Mouse (Mus musculus) midbrain, embryonic 16.5 days (tissue): ENCODE measurements around the gene Txnrd1. TPM values are rescaled to one million over a fixed set of nuclear protein-coding genes. Genes with fewer than 3 reads are reported as not detected.

Source experiments
- ATAC-seq: fragments of 200-750 bp; cut with Nextera tagmentation; 2 replicates; pipeline ENCODE4 v1.8.0; 2017; ENCODE audit warnings: moderate TSS enrichment
- H3K27ac ChIP-seq: fragments of 300-500 bp; sonication (generic); 2 replicates; pipeline ENCODE4 v1.5.1; 2014; ENCODE audit warnings: mild to moderate bottlenecking, low read length, mixed read lengths
- H3K27me3 ChIP-seq: fragments of 300-500 bp; sonication (generic); 2 replicates; pipeline ENCODE4 v1.6.1; 2014; ENCODE audit warnings: low read depth, low read length, mixed read lengths; ENCODE audit not compliant: control insufficient read depth, insufficient read depth
- H3K36me3 ChIP-seq: fragments of 300-500 bp; sonication (generic); 2 replicates; pipeline ENCODE4 v1.6.1; 2014; ENCODE audit warnings: mild to moderate bottlenecking, low read length, moderate library complexity, mixed read lengths; ENCODE audit not compliant: control insufficient read depth, insufficient read depth
- H3K4me1 ChIP-seq: fragments of 300-500 bp; sonication (generic); 2 replicates; pipeline ENCODE4 v1.6.1; 2014; ENCODE audit warnings: mild to moderate bottlenecking, low read length, mixed read lengths; ENCODE audit not compliant: control insufficient read depth, insufficient read depth
- H3K4me2 ChIP-seq: fragments of 300-500 bp; sonication (generic); 2 replicates; pipeline ENCODE4 v1.6.1; 2014; ENCODE audit warnings: mild to moderate bottlenecking, low read length, mixed read lengths
- H3K4me3 ChIP-seq: fragments of 300-500 bp; sonication (generic); 2 replicates; pipeline ENCODE4 v1.5.1; 2014; ENCODE audit warnings: low read depth, mild to moderate bottlenecking, low read length, moderate library complexity, mixed read lengths
- H3K9ac ChIP-seq: fragments of 300-500 bp; sonication (generic); 2 replicates; pipeline ENCODE4 v1.6.1; 2014; ENCODE audit warnings: low read depth, low read length, mixed read lengths
- H3K9me3 ChIP-seq: fragments of 300-500 bp; sonication (generic); replicated peaks from 2 replicates; pipeline ENCODE4 v1.6.1; 2014; ENCODE audit warnings: mild to moderate bottlenecking, low read length, mixed read lengths; ENCODE audit not compliant: control insufficient read depth, poor library complexity, severe bottlenecking
- WGBS: fragments of 180-500 bp; shearing (Covaris S2); extraction: QIAGEN DNeasy Blood & Tissue Kit; methylation state at CpG from one replicate; pipeline ENCODE4 v1.1.7; 2014; 5-methylcytosine and 5-hydroxymethylcytosine counted together
- polyA plus RNA-seq: library from polyadenylated mRNA; unstranded; fragments of >200 nt; fragmentation: Nextera tagmentation; extraction: Ambion mirVana; gene quantifications from 2 replicates; pipeline ENCODE4 v1.2.1, GENCODE M21; 2015

Gene Txnrd1
- polyA plus RNA-seq, 1 experiment from 2014 or later: 101 TPM

DNA sequence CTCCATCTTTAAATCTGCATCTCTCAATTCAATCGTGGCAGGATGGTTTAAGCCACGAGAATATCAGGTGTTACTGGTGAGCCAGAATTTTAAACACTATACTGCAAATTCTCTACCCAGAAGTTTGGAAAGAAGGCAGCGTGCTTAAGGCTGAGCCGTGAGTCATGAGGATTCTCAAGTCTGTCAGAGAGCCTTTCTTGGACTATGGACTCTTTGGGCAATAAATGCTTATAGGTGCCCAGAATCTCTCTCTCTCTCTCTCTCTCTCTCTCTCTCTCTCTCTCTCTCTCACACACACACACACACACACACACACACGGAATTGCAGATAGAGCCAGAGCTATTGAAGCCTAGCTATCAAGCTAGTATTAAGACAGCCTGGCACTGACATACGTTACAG is 102.0 kb downstream of the Txnrd1 start:
- H3K4me3 ChIP-seq: no peak overlapping the region
- WGBS: 86% methylated on average over 6 of the region's 6 CpGs
- H3K27ac ChIP-seq: no peak overlapping the region
- no peaks in the 10 kb centered on the region for H3K9me3 ChIP-seq
- no peaks in the 10 kb centered on the region for H3K36me3 ChIP-seq
- no peaks in the 10 kb centered on the region for H3K27me3 ChIP-seq
- no peak for ATAC-seq
- no peak overlapping the region for H3K9ac ChIP-seq
- H3K4me2 ChIP-seq: no peak overlapping the region
- H3K4me1 ChIP-seq: no peaks in the 10 kb centered on the region

Other genes with a start within 250 kb of the Txnrd1 start
- gene 1190007I07Rik, start 210.7 kb upstream of the Txnrd1 start, polyA plus RNA-seq: 35.4 and 35.5 TPM in 2 replicates
- 147 and 161 TPM in 2 replicates for gene Tdg, start 204.1 kb upstream of the Txnrd1 start, polyA plus RNA-seq
- 0.63 and 0.68 TPM in 2 replicates for gene Glt8d2, start 143.3 kb upstream of the Txnrd1 start, polyA plus RNA-seq
- gene Hcfc2, start 137.8 kb upstream of the Txnrd1 start, polyA plus RNA-seq: 39.2 and 47.9 TPM in 2 replicates
- gene Nfyb, start 69.8 kb upstream of the Txnrd1 start, polyA plus RNA-seq: 44.5 and 55.2 TPM in 2 replicates
- gene Eid3, start 32.7 kb downstream of the Txnrd1 start, polyA plus RNA-seq: 0.36 and 0.42 TPM in 2 replicates
- 3.2 and 4.1 TPM in 2 replicates for gene Chst11, start 151.5 kb downstream of the Txnrd1 start, polyA plus RNA-seq